Mouse (Mus musculus): ENCODE data around the gene Cngb1. TPM values are rescaled to one million over a fixed set of nuclear protein-coding genes. Genes with fewer than 3 reads are reported as not detected.

Cngb1 gene
- polyA plus RNA-seq, 1 experiment from 2014 or later: 0.29 TPM

GRCm38 (mm10) chr8:95327866-95328465 is 21.6 kb upstream of the Cngb1 start:
- Histone ChIP-seq H3K9ac (replicated peaks) (no peak overlapping the region), H3K4me2 (ENCODE audit: low read depth, low read length) (no peak overlapping the region), H3K27ac (ENCODE audit: low read depth) (no peak overlapping the region), H3K27me3 (ENCODE audit: insufficient read depth, low read length) (no peaks in the 10 kb centered on the region), H3K4me1 (ENCODE audit: insufficient read depth) (peaks cover 22% of the 10 kb centered on the region), H3K36me3 (replicated peaks; ENCODE audit: insufficient read depth, low read length) (peaks cover 34% of the 10 kb centered on the region), H3K9me3 (ENCODE audit: low read length) (no peaks in the 10 kb centered on the region), H3K4me3 (ENCODE audit: low read depth, low read length) (no peak overlapping the region)
- ATAC-seq: no peak
- no peak for TF ChIP-seq EP300 (IDR thresholded peaks at IDR 0.05; ENCODE audit: low read depth)
- TF ChIP-seq CTCF (IDR thresholded peaks at IDR 0.05; ENCODE audit: low read depth): no peak
- 93% methylated on average over 46 of the region's 46 CpGs for WGBS (ENCODE audit: insufficient replicate concordance)
- DNase-seq: no peak

DNA sequence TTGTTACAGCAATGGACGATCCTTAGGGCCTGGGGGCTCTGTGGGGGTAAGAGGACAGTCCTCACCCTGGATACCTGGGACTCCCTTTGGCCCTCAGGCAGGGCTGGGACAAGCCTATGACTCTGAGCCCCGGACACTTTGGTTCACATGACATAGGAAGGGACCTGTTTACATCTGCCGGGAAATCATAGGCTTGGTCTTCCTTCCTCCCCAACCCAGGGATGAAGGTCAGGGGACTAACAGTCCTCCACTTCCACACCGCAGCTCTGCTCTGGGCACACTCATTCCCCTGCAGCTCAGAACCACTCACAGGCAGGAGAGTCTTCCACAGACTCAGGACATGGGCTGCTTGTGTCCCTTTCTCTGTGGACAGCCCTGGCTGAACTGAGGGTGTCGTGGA is 20.4 kb upstream of the Cngb1 start:
- 83% methylated on average over 5 of the region's 5 CpGs for WGBS (ENCODE audit: insufficient replicate concordance)

DNA sequence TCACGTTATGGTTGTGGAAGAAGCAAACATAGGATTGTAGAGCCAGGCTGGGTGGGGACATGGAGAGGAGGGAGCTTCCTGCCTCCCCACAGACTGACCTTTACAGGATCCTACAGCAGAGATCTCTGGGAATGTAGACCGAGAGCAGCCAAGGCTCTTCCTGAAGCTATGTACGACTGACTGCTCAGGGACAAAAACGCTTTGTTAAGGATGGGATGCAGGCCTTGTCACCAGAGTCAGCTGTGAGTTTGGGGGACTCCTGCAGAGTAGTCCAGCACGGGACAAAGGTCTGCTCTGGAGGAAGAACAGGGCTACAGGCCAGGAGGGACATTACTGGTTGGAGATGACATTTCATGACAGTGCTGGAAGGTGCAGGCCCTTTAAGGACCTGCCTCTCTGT is 18.3 kb upstream of the Cngb1 start:
- no peaks in the 10 kb centered on the region for H3K27me3 ChIP-seq (ENCODE audit: insufficient read depth, low read length)
- H3K9ac ChIP-seq (replicated peaks): no peak overlapping the region
- peaks cover 33% of the 10 kb centered on the region for H3K36me3 ChIP-seq (replicated peaks; ENCODE audit: insufficient read depth, low read length)
- no peak overlapping the region for H3K27ac ChIP-seq (ENCODE audit: low read depth)
- 66% methylated on average over 5 of the region's 5 CpGs for WGBS (ENCODE audit: insufficient replicate concordance)
- no peak for DNase-seq
- H3K4me3 ChIP-seq (ENCODE audit: low read depth, low read length): no peak overlapping the region
- H3K4me1 ChIP-seq (ENCODE audit: insufficient read depth): peaks cover 12% of the 10 kb centered on the region
- no peak for ATAC-seq
- TF ChIP-seq CTCF (IDR thresholded peaks at IDR 0.05; ENCODE audit: low read depth) (no peak), EP300 (IDR thresholded peaks at IDR 0.05; ENCODE audit: low read depth) (no peak)
- no peak overlapping the region for H3K4me2 ChIP-seq (ENCODE audit: low read depth, low read length)
- H3K9me3 ChIP-seq (ENCODE audit: low read length): no peaks in the 10 kb centered on the region

More for the DNA sequence above, 20.4 kb upstream of the Cngb1 start:
- TF ChIP-seq CTCF (IDR thresholded peaks at IDR 0.05; ENCODE audit: low read depth): no peak
- no peak for TF ChIP-seq EP300 (IDR thresholded peaks at IDR 0.05; ENCODE audit: low read depth)
- H3K4me1 ChIP-seq (ENCODE audit: insufficient read depth): peaks cover 15% of the 10 kb centered on the region
- H3K27me3 ChIP-seq (ENCODE audit: insufficient read depth, low read length): no peaks in the 10 kb centered on the region
- no peak overlapping the region for H3K4me2 ChIP-seq (ENCODE audit: low read depth, low read length)
- H3K27ac ChIP-seq (ENCODE audit: low read depth): no peak overlapping the region
- peaks cover 34% of the 10 kb centered on the region for H3K36me3 ChIP-seq (replicated peaks; ENCODE audit: insufficient read depth, low read length)
- DNase-seq (no peak), ATAC-seq (no peak)
- H3K9me3 ChIP-seq (ENCODE audit: low read length): no peaks in the 10 kb centered on the region
- H3K4me3 ChIP-seq (ENCODE audit: low read depth, low read length): no peak overlapping the region
- no peak overlapping the region for H3K9ac ChIP-seq (replicated peaks)

- H3K27me3 ChIP-seq (ENCODE audit: insufficient read depth, low read length): no peaks in the 10 kb centered on the region
- H3K9me3 ChIP-seq (ENCODE audit: low read length): no peaks in the 10 kb centered on the region
- DNase-seq (no peak), ATAC-seq (no peak)
- no peak overlapping the region for H3K27ac ChIP-seq (ENCODE audit: low read depth)
- H3K36me3 ChIP-seq (replicated peaks; ENCODE audit: insufficient read depth, low read length): peaks cover 20% of the 10 kb centered on the region
- WGBS (ENCODE audit: insufficient replicate concordance): 66% methylated on average over 3 of the region's 3 CpGs
- H3K9ac ChIP-seq (replicated peaks): no peak overlapping the region
- peaks cover 12% of the 10 kb centered on the region for H3K4me1 ChIP-seq (ENCODE audit: insufficient read depth)
- no peak overlapping the region for H3K4me2 ChIP-seq (ENCODE audit: low read depth, low read length)
- no peak overlapping the region for H3K4me3 ChIP-seq (ENCODE audit: low read depth, low read length)
- no peak for TF ChIP-seq CTCF (IDR thresholded peaks at IDR 0.05; ENCODE audit: low read depth)
- no peak for TF ChIP-seq EP300 (IDR thresholded peaks at IDR 0.05; ENCODE audit: low read depth)
Measured at GRCm38 (mm10) chr8:95323201-95323600, 16.8 kb upstream of the Cngb1 start.

GRCm38 (mm10) chr8:95320224-95321139 is 14.1 kb upstream of the Cngb1 start:
- TF ChIP-seq CTCF (IDR thresholded peaks at IDR 0.05; ENCODE audit: low read depth): peak; percentile 48
- no peak for TF ChIP-seq EP300 (IDR thresholded peaks at IDR 0.05; ENCODE audit: low read depth)
- H3K9ac ChIP-seq (replicated peaks): peak overlapping the region; percentile 12; the same call in 1 of the 2 replicates
- ATAC-seq: peak; percentile 75
- H3K9me3 ChIP-seq (ENCODE audit: low read length): no peaks in the 10 kb centered on the region
- H3K27ac ChIP-seq (ENCODE audit: low read depth): no peak overlapping the region
- peaks cover 12% of the 10 kb centered on the region for H3K4me1 ChIP-seq (ENCODE audit: insufficient read depth)
- H3K27me3 ChIP-seq (ENCODE audit: insufficient read depth, low read length): no peaks in the 10 kb centered on the region
- no peaks in the 10 kb centered on the region for H3K36me3 ChIP-seq (replicated peaks; ENCODE audit: insufficient read depth, low read length)
- DNase-seq: peak; percentile 76
- WGBS (ENCODE audit: insufficient replicate concordance): 3% methylated on average over 40 of the region's 41 CpGs
- peak overlapping the region; percentile 89 for H3K4me2 ChIP-seq (ENCODE audit: low read depth, low read length)
- H3K4me3 ChIP-seq (ENCODE audit: low read depth, low read length): peak overlapping the region; percentile 38

DNA sequence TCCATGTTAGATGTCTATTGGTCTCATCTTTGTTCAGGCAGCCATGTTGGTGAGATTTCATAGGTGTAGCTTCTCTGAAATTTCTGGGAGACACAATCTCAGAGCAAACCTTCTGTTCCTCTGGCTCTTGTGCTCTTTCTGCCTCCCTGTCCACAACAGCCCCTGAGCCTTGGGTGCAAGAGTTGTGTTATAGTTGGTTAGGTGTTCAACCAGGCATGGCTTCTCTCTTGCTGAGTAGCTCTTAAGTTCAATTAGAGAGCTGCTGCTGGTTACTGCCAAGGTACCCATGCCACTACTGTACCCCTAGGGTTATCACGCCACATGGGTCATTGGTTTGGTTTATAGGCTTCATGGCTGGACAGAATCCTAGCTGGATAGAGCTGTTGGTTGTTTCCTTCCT is 9.0 kb upstream of the Cngb1 start:
- DNase-seq: no peak
- peaks cover 7% of the 10 kb centered on the region for H3K4me1 ChIP-seq (ENCODE audit: insufficient read depth)
- WGBS (ENCODE audit: insufficient replicate concordance): 81% methylated on average over 1 of the region's 1 CpGs

More for the DNA sequence above, 9.0 kb upstream of the Cngb1 start:
- no peaks in the 10 kb centered on the region for H3K27me3 ChIP-seq (ENCODE audit: insufficient read depth, low read length)
- no peaks in the 10 kb centered on the region for H3K36me3 ChIP-seq (replicated peaks; ENCODE audit: insufficient read depth, low read length)
- H3K4me3 ChIP-seq (ENCODE audit: low read depth, low read length): no peak overlapping the region
- H3K9ac ChIP-seq (replicated peaks): no peak overlapping the region
- H3K9me3 ChIP-seq (ENCODE audit: low read length): no peaks in the 10 kb centered on the region
- ATAC-seq: no peak
- H3K4me2 ChIP-seq (ENCODE audit: low read depth, low read length): no peak overlapping the region
- no peak overlapping the region for H3K27ac ChIP-seq (ENCODE audit: low read depth)
- TF ChIP-seq CTCF (IDR thresholded peaks at IDR 0.05; ENCODE audit: low read depth) (no peak), EP300 (IDR thresholded peaks at IDR 0.05; ENCODE audit: low read depth) (no peak)

Data from liver, postnatal 0 days (tissue).